ENCODE assay signal across 10 mouse cellular contexts in genomic region chr11:117372537-117372936, GRCm38 (mm10).
"Had no signal": no experiment of that assay in that cellular context is flagged by ENCODE, and none has a peak within 500 bp of the region (broad histone marks: within the 10 kb centered on the region; RNA-seq: fewer than 3 reads in every experiment).

No protein-coding gene starts in this region.

- H3K4me2 ChIP-seq: liver, embryonic 13.5 days had no signal

- H3K9me3 ChIP-seq: liver, embryonic 13.5 days had no signal

- H3K27me3 ChIP-seq: liver, embryonic 13.5 days had no signal

- H3K9ac ChIP-seq: liver, embryonic 13.5 days had no signal

- H3K4me3 ChIP-seq: layer of hippocampus, adult 2 months; liver, embryonic 13.5 days had no signal

- H3K36me3 ChIP-seq: liver, embryonic 13.5 days had no signal

- H3K27ac ChIP-seq: kidney, postnatal 0 days; layer of hippocampus, adult 2 months; liver, embryonic 13.5 days; macrophage had no signal

- DNase-seq: kidney, adult 2 months; kidney, postnatal 25 days; layer of hippocampus, adult 9-11 months; liver, embryonic 13.5 days; lung, adult 2 months; lung, postnatal 14 days; thymus, postnatal 36 days had no signal
